Mouse (Mus musculus) stomach, postnatal 0 days (tissue): ENCODE measurements around the gene Gm1043. TPM values are rescaled to one million over a fixed set of nuclear protein-coding genes. Genes with fewer than 3 reads are reported as not detected.

Source experiments
- ATAC-seq: fragments of 200-750 bp; cut with Nextera tagmentation; 2 replicates; pipeline ENCODE4 v1.8.0; 2017; ENCODE audit not compliant: low FRiP score, low TSS enrichment
- DNase-seq: peaks from one replicate; pipeline ENCODE4 v3.0.0-alpha.2; 2016; ENCODE audit warnings: low spot score
- H3K27ac ChIP-seq: fragments of 300-500 bp; sonication (generic); replicated peaks from 2 replicates; pipeline ENCODE4 v1.5.1; 2014; ENCODE audit warnings: mild to moderate bottlenecking, control low read depth
- H3K27me3 ChIP-seq: fragments of 300-500 bp; sonication (generic); 2 replicates; pipeline ENCODE4 v1.6.1; 2014; ENCODE audit warnings: low read length; ENCODE audit not compliant: control insufficient read depth, insufficient read depth
- H3K36me3 ChIP-seq: fragments of 300-500 bp; sonication (generic); 2 replicates; pipeline ENCODE4 v1.6.1; 2014; ENCODE audit warnings: low read length, mixed read lengths; ENCODE audit not compliant: control insufficient read depth, insufficient read depth
- H3K4me1 ChIP-seq: fragments of 300-500 bp; sonication (generic); replicated peaks from 2 replicates; pipeline ENCODE4 v1.6.1; 2014; ENCODE audit warnings: antibody characterized with exemption; ENCODE audit not compliant: control insufficient read depth, insufficient read depth
- H3K4me2 ChIP-seq: fragments of 300-500 bp; sonication (generic); replicated peaks from 2 replicates; pipeline ENCODE4 v1.6.1; 2014; ENCODE audit warnings: low read depth, mild to moderate bottlenecking, control low read depth, moderate library complexity
- H3K4me3 ChIP-seq: fragments of 300-500 bp; sonication (generic); 2 replicates; pipeline ENCODE4 v1.5.1; 2014; ENCODE audit warnings: low read depth, low read length, control low read depth
- H3K9ac ChIP-seq: fragments of 300-500 bp; sonication (generic); 2 replicates; pipeline ENCODE4 v1.6.1; 2014; ENCODE audit warnings: mild to moderate bottlenecking, low read length, control low read depth, mixed read lengths
- H3K9me3 ChIP-seq: fragments of 300-500 bp; sonication (generic); 2 replicates; pipeline ENCODE4 v1.6.1; 2016; ENCODE audit warnings: low read length; ENCODE audit not compliant: control insufficient read depth
- CTCF ChIP-seq: IDR thresholded peaks from 2 replicates; pipeline ENCODE4 v1.5.1; 2016; ENCODE audit warnings: antibody characterized with exemption, low read depth, mild to moderate bottlenecking, moderate library complexity
- EP300 ChIP-seq: optimal IDR thresholded peaks from 2 replicates; pipeline ENCODE3; 2016; ENCODE audit warnings: antibody characterized with exemption
- WGBS: fragments of 180-500 bp; shearing (Covaris S2); extraction: QIAGEN DNeasy Blood & Tissue Kit; methylation state at CpG from one replicate; pipeline ENCODE4 v1.1.7; 2014; 5-methylcytosine and 5-hydroxymethylcytosine counted together
- polyA plus RNA-seq: library from polyadenylated mRNA; unstranded; fragments of >200 nt; fragmentation: Nextera tagmentation; extraction: Ambion mirVana; gene quantifications from 2 replicates; pipeline ENCODE4 v1.2.1, GENCODE M21; 2015

Gene Gm1043
- polyA plus RNA-seq, 1 experiment from 2014 or later, result 0.02 TPM

DNA sequence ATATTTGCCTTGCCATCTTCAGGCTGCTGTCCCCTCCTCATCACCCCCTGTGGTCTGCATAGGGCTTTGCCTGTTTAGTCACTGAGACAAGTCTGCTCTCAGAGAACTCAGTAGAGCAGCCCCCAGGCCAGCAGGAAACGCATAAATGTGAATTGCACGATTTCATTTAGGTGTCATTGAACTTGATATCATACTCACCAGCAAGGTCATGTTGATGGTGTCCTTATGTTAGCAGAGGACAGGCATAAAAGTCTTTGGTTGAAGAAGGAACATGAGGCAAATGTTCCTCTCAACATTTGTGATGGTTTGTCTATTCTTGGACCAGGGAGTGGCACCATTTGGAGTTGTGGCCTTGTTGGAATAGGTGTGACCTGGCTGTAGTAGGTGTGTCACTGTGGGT lies 2.6 kb downstream of the Gm1043 start:
- DNase-seq, result no peak
- H3K27ac ChIP-seq, result no peak overlapping the region
- TF ChIP-seq EP300 (no peak), CTCF (no peak)

DNA sequence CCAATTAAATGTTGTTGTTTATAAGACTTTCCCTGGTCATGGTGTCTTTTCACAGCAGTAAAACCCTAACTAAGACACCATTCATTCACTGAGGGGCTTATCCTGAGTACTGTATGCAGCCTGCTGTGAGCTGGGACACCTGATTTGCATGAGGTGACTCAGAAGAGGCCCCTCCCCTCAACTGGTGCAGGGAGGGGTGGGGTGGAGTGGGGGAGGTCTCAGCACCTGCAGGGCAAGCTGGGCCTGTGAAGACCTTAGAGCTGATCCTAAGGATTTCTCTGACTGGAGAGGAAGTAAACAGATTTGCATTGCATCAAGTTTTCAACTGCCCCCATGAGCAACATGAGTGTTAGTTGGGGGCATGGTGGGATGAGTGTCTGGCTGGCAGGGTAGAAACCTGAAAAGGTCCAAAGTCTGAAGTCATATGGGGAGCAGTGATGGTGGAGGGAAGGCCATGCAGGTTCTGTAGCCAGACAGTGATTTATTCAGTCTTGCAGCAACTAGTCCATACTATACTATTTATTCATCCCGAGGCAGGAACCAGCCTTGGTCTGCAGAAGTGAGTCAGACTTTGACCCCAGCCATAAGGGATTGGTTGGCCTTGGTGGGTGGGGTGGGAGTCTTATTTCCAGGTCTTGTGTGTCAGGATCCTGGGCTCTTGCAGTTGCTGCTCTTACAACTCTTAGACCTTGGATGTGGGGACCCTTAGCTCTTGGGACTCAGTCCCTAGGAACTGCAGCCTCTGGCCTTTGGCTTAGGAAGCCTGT lies 3.4 kb downstream of the Gm1043 start:
- 28% methylated on average over 1 of the region's 1 CpGs for WGBS
- no peaks in the 10 kb centered on the region for H3K9me3 ChIP-seq
- H3K27me3 ChIP-seq, result no peaks in the 10 kb centered on the region
- TF ChIP-seq EP300, result no peak
- no peak for TF ChIP-seq CTCF
- DNase-seq, result peak; percentile 69
- no peak overlapping the region for H3K4me2 ChIP-seq
- peak overlapping the region; percentile 67 for H3K27ac ChIP-seq
- ATAC-seq, result peak; percentile 85
- no peaks in the 10 kb centered on the region for H3K36me3 ChIP-seq
- no peak overlapping the region for H3K4me3 ChIP-seq
- H3K4me1 ChIP-seq, result no peaks in the 10 kb centered on the region
- no peak overlapping the region for H3K9ac ChIP-seq

More for the DNA sequence above, 2.6 kb downstream of the Gm1043 start:
- Histone ChIP-seq H3K36me3 (no peaks in the 10 kb centered on the region), H3K27me3 (no peaks in the 10 kb centered on the region), H3K4me1 (no peaks in the 10 kb centered on the region), H3K4me3 (no peak overlapping the region), H3K9ac (no peak overlapping the region), H3K4me2 (no peak overlapping the region), H3K9me3 (no peaks in the 10 kb centered on the region)
- WGBS, result 48% methylated on average over 2 of the region's 2 CpGs
- no peak for ATAC-seq

DNA sequence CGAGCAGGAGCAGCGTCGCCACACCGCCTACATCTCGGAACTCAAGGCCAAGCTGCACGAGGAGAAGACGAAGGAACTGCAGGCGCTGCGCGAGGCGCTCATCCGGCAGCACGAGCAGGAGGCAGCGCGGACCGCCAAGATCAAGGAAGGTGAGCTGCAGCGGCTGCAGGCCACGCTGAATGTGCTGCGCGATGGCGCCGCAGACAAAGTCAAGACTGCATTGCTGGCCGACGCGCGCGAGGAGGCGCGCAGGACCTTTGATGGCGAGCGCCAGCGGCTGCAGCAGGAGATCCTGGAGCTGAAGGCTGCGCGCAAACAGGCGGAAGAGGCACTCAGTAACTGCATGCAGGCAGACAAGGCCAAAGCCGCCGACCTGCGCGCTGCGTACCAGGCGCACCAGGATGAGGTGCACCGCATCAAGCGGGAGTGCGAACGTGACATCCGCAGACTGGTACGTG lies 6.0 kb downstream of the Gm1043 start:
- Histone ChIP-seq H3K27me3 (no peaks in the 10 kb centered on the region), H3K9me3 (no peaks in the 10 kb centered on the region), H3K27ac (no peak overlapping the region), H3K4me2 (peak overlapping the region; percentile 41), H3K36me3 (no peaks in the 10 kb centered on the region), H3K9ac (no peak overlapping the region), H3K4me3 (peak overlapping the region; percentile 20; the same call in 1 of the 2 replicates), H3K4me1 (no peaks in the 10 kb centered on the region)
- TF ChIP-seq EP300 (no peak), CTCF (peak; percentile 44; the same call in 1 of the 2 replicates)
- DNase-seq, result peak; percentile 40
- WGBS, result 5% methylated on average over 47 of the region's 47 CpGs
- ATAC-seq, result no peak

DNA sequence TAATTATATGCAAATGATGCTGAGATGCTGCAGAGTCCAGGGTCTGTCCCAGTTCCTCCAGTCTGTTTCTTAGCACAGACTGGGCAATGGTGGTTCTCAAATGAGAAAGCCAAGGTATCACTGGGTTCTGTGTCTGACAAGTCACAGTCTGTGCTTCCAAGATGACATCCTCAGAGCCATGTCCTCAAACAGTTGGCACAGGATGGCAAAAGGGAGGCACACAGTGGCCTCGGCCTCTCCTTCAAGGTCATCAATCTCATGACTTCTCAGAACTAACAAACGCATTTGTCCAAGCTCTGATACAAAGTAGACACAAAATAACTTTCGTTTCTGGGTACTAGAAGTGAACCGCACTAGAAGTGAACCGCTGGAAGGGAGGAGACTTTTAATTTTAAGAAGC lies 9.8 kb downstream of the Gm1043 start:
- H3K4me2 ChIP-seq, result no peak overlapping the region
- H3K9ac ChIP-seq, result no peak overlapping the region
- DNase-seq, result no peak
- H3K27ac ChIP-seq, result no peak overlapping the region
- no peaks in the 10 kb centered on the region for H3K36me3 ChIP-seq
- WGBS, result 68% methylated on average over 5 of the region's 5 CpGs
- H3K9me3 ChIP-seq, result no peaks in the 10 kb centered on the region
- no peaks in the 10 kb centered on the region for H3K4me1 ChIP-seq
- ATAC-seq, result no peak
- no peak overlapping the region for H3K4me3 ChIP-seq
- TF ChIP-seq CTCF (no peak), EP300 (no peak)
- no peaks in the 10 kb centered on the region for H3K27me3 ChIP-seq

DNA sequence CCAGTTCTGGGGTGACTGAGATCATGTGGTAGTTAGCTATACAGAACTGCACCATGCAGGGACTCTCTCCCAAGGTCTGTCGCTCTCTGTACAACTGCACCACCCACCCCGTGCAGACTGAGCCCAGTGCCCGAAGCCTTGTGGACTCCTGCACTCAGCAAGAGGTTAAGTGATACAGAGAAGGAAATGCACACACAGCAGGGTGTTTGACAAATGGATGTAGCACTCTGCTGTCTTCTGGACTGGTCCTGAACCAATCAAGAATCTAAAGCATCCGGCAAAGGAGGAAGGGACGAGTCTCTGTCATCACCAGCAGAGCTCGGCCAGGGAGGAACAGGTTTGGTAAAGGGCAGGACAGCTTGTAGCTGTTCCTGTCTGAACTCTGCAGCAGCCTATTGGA lies 12.4 kb downstream of the Gm1043 start:
- Histone ChIP-seq H3K4me2 (no peak overlapping the region), H3K36me3 (no peaks in the 10 kb centered on the region), H3K27me3 (no peaks in the 10 kb centered on the region), H3K4me3 (no peak overlapping the region), H3K9me3 (no peaks in the 10 kb centered on the region), H3K9ac (no peak overlapping the region), H3K27ac (no peak overlapping the region), H3K4me1 (no peaks in the 10 kb centered on the region)
- TF ChIP-seq CTCF (no peak), EP300 (no peak)
- DNase-seq (no peak), ATAC-seq (no peak)
- 66% methylated on average over 6 of the region's 6 CpGs for WGBS

DNA sequence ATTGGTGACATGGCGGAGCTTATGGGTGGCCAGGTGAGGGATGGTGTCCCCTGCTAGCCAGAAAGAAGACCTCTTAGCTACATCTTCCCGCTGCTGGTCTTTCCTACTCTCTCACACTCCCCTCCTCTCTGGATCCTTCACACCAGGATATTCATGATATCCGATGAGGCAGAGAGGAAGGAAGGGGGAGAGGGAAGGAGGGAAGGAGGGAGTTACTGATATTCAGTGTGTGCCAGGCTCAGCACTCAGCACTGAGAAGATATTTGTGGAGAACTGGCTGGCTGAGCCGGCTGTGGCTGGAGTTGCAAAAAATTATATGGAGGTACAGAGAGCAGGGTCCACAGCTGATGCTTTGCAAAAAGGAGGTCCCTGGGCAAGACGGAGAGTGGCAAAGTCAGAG lies 15.6 kb downstream of the Gm1043 start:
- no peaks in the 10 kb centered on the region for H3K27me3 ChIP-seq
- DNase-seq (no peak), ATAC-seq (no peak)
- no peak overlapping the region for H3K4me2 ChIP-seq
- no peak overlapping the region for H3K9ac ChIP-seq
- WGBS, result 59% methylated on average over 5 of the region's 5 CpGs
- H3K4me1 ChIP-seq, result no peaks in the 10 kb centered on the region
- TF ChIP-seq EP300 (no peak), CTCF (no peak)
- no peak overlapping the region for H3K4me3 ChIP-seq
- no peak overlapping the region for H3K27ac ChIP-seq
- no peaks in the 10 kb centered on the region for H3K9me3 ChIP-seq
- no peaks in the 10 kb centered on the region for H3K36me3 ChIP-seq
